Mouse (Mus musculus) erythroid progenitor cell, adult 5-6 weeks (primary cell): ENCODE data around the gene Nprl3. TPM values are rescaled to one million over a fixed set of nuclear protein-coding genes. Genes with fewer than 3 reads are reported as not detected.
A peak's percentile ranks its signal among the peaks of the same experiment; 100 is the strongest.

Experiments used
- ATAC-seq: replicated peaks from 2 replicates; pipeline ENCODE4 v1.8.0; 2016; ENCODE audit warnings: moderate number of reproducible peaks, mild to moderate bottlenecking, moderate TSS enrichment, inconsistent platforms; ENCODE audit not compliant: poor library complexity, low FRiP score, severe bottlenecking
- total RNA-seq, 2 experiments: library from RNA; stranded (forward) in 1 of 2; stranded (reverse) in 1 of 2; fragments of 150-400 nt in 1 of 2; fragments of 186-747, 209-891 nt in 1 of 2; gene quantifications; 2 replicates each; pipeline versions ENCODE4 v1.2.3 to v1.2.4; 2015 to 2017; ENCODE audit warnings: low replicate concordance in 2 of 2

Gene Nprl3
- total RNA-seq, 2 experiments from 2014 or later, result 75.9 to 143 TPM

DNA sequence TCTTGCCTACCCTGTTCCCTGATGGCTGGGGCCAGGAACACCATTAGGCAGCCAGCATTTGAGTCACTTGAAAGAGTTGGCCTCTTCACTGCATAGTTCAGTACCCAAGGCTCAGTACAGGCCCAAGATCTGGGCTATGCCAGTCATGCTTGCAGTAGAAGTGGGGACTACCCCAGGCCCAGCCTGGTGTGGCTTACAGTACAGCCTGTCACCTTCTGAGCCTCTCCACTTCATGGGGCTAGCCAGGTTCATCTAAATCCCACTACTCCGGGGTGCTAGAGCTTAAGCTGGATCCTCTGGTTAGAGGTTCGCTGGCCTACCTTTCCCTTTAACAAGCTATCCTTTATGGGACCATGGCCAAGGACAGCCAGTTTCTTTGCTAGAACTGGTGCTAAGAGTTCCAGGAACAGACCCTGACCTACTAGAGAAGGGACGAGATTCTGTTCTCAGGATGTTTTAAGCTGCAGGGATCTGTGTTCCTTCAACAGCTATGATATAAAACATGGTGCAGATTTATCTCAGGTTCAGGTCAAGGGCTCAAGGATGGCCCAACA lies 39.1 kb downstream of the Nprl3 start:
- ATAC-seq, result no peak

DNA sequence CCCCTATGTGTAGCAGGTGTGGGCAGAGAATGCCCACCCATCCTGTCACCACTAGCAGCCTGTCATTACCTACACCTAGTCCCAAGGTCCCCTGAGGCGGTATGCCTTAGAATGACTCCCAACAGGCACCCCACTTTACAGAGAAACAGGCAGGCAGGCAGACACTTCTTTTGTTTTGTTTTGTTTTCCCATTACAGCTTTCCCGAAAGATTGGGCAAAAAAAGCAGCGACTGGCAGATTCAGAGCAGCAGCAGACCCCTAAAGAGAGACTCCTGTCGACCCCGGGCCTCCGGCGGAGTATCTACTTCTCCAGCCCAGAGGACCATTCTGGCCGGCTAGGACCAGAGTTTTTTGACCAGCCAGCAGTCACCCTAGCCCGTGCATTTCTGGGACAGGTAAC lies 40.0 kb downstream of the Nprl3 start:
- ATAC-seq, result no peak

DNA sequence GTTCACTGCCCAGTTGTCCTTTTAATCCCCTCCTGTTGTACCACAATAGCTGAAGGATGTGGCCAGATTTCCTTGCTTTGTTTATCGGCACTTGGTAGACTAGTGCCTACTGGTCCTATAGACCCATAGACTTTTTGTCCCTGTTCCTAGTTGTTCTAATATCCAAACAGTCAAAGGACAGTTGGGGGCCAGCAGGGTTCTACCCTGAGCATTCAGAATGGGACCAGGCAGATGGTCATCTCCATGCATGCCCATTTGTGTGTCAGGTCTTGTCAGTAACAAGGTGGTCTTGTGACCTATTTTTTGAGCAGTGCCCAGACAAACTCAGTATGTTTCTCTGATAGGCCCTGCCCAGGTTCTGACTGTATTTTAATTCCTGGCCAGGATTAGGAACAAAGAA lies 40.5 kb downstream of the Nprl3 start:
- no peak for ATAC-seq

- peak; percentile 91 for ATAC-seq
Observed at GRCm38 (mm10) chr11:32226124-32226871, 41.2 kb downstream of the Nprl3 start, which contains the start of gene Mpg. TSS of gene Mpg (plus strand) at chr11:32226505.

DNA sequence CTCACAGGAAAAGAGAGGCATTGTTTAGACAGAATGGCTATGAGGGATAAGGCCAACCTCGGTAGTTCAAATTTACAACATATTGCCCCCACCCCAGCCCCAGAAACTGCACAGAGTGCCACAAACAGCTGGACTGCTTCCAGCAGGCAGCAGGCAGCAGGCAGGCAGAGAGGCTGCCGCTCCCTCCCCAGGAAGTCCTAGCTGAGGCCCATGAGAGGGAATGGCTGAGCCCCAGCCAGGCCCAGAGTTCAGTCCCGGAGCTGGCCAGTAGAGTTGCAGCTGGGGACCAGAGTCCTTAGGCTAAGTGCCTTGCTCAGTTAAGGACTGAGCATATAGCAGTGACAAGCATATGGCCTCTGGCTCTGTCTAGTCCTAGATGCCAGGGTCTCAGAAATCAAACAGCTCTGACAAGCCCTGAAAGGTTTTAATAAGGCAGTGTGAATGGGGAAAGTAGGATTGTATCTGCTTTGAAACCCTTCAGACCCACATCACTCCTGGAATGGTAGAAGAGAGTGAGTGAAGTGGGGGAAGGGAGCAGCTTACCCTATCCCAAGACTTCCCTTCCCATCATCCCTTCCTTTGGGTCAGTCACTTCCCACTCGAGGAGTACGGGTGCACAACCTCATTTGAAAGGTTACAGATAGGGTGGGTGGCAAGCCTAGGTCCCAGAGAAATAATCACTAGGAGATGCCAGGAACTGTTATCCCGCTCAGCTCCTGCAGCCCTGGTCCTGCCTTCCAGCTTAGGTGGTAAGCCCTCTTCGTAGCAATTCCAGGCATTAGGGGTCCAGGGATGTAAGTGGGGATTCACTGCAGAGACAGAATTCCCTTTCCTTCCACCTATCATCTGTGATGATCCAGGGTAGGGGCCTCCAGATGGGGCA lies 42.0 kb downstream of the Nprl3 start:
- ATAC-seq, result no peak

GRCm38 (mm10) chr11:32224468-32225139 lies 42.9 kb downstream of the Nprl3 start:
- no peak for ATAC-seq

GRCm38 (mm10) chr11:32223297-32223967 lies 44.1 kb downstream of the Nprl3 start:
- no peak for ATAC-seq

GRCm38 (mm10) chr11:32222570-32223194 lies 44.8 kb downstream of the Nprl3 start:
- ATAC-seq, result no peak

- no peak for ATAC-seq
Observed at GRCm38 (mm10) chr11:32221951-32222409, 45.5 kb downstream of the Nprl3 start, which contains the start of gene Rhbdf1. TSS of gene Rhbdf1 (minus strand) at chr11:32222300.

GRCm38 (mm10) chr11:32221225-32221950 lies 46.1 kb downstream of the Nprl3 start:
- no peak for ATAC-seq

DNA sequence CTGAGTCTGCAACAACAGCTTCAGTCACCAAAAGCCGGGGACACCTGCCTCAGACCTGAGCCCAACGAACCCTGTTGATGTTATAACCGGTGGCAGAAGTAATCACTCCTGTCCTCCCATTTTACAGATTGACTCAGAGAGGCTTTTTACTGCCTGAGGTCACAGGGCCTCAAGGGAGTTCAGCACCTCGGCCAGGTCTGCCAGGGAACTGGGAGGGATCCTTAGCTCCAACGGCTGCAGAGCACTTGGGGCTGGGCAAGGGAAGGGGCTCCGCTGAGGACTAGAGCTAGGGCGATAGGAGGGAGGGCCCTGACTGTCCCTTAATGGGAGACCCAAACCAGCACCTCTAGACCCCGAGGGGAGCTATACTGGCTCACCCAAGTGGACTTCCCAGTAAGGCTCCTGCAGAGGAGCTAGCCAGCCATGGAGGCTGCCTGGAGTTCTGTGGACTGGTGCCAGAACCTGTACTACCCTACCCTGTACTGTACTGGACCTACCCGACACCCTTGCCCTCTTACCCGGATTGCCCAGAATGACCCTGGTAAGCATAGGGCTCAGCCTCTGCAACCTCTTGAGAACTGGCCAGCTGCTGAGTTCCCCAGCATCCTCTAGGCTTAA lies 46.8 kb downstream of the Nprl3 start:
- ATAC-seq, result no peak

GRCm38 (mm10) chr11:32219287-32219686 lies 48.2 kb downstream of the Nprl3 start:
- ATAC-seq, result no peak

DNA sequence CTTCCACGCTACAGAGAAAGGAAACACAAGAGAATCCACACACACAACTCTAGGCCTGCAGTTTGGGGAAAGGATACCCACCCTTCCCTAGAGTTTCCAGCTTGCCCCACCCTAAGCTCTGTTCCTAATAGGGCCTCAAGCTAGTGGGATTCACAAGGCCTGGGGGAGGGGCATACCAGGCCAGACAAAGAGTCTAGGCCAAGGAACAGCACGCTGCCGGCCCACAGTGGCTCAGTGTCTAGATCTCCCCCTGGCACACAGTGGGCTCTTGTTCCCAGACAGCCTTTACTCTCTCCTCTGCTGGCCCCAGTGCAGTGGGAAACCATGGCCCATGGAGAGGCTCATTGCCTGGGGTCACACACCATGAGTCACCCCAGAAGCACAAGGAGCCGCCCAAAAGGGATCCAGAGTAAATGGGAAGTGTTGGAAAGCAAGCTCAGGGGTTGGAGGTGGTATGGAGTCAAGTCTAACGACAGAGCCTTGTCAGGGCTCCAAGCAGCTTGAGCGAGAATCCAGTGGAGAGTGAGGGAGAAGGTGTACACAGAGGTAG lies 48.9 kb downstream of the Nprl3 start:
- ATAC-seq, result no peak

DNA sequence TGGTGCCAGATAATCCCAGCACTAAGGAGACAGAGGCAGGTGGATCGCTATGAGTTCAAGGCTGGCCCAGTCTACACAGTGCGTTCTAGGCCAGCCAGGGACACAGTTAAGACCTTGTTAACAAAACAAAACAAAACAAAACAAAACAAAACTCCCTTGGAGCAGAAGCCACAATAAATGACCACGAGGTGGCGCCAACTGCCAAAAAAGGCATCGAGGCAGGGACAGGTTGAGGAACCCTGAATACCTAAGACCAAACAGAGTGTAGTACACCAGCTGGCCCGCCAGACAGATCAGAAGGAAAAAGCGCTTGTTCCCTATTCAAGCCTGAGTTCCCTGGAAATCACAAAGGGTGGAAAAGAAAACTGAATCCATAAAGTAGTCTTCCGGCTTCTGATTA lies 50.7 kb downstream of the Nprl3 start:
- peak; percentile 76 for ATAC-seq

GRCm38 (mm10) chr11:32215372-32216162 lies 51.9 kb downstream of the Nprl3 start:
- ATAC-seq, result no peak

- ATAC-seq, result no peak
Observed at GRCm38 (mm10) chr11:32210623-32211022, 56.9 kb downstream of the Nprl3 start.
